Mouse (Mus musculus) kidney, adult 2 months (tissue): Measurements from ENCODE around the gene Elovl2.
"Not testable (repeated sequence)": the region's sequence is repeated elsewhere in the genome, so short reads cannot be mapped to it uniquely, and the experiment has no call there.

ENCODE experiments used
- CTCF ChIP-seq: fragments of 200-500 bp; conservative IDR thresholded peaks from 2 replicates; pipeline ENCODE4 v1.5.1; 2011; ENCODE audit warnings: low read depth, mild to moderate bottlenecking, control low read depth, low read length, moderate library complexity, mixed read lengths; ENCODE audit not compliant: insufficient read depth, insufficient read length
- POLR2A ChIP-seq: fragments of 200-500 bp; IDR thresholded peaks from one replicate; pipeline ENCODE4 v1.6.1; 2011; ENCODE audit warnings: low read depth, low read length, control low read depth

- not testable (repeated sequence) for TF ChIP-seq CTCF, POLR2A
Measured at GRCm38 (mm10) chr13:41205568-41205967, 14.6 kb downstream of the Elovl2 start.
